8 mouse cellular contexts compared by ENCODE assay signal in genomic region chr4:116053399-116053961, GRCm38 (mm10). TPM values are rescaled to one million over a fixed set of nuclear protein-coding genes. Genes with fewer than 3 reads are reported as not detected.
A peak's percentile ranks its signal among the peaks of the same experiment; 100 is the strongest.
DNase-seq lines count a peak whose midpoint lies in the region; ATAC-seq lines count a peak whose summit lies in the region.

Gene Nsun4 (minus strand): TSS chr4:116053876.

- DNase-seq in T-cell, adult 2 months (ENCODE audit: low spot score), result peak; percentile 96
- peak; percentile 86 to 89 for DNase-seq in cerebellum, postnatal 36 days
- DNase-seq in frontal cortex, postnatal 36 days (ENCODE audit: low spot score in 2 of 2), result peak; percentile 91 to 93
- DNase-seq in left cerebral cortex, adult 11 months (ENCODE audit: low spot score), result peak; percentile 84
- peak; percentile 92 to 95 for DNase-seq in lung, postnatal 4 days
- peak; percentile 83 for DNase-seq in retina, postnatal 7 days (ENCODE audit: low read depth, low spot score)
- DNase-seq in urinary bladder, adult 2 months (ENCODE audit: low spot score), result peak; percentile 81

- WGBS in hindbrain, embryonic 15.5 days, result under 1% methylated on average over 35 of the region's 35 CpGs

- H3K27me3 ChIP-seq in hindbrain, embryonic 15.5 days, result no peaks in the 10 kb centered on the region

- peaks cover 16% of the 10 kb centered on the region for H3K4me1 ChIP-seq in hindbrain, embryonic 15.5 days (replicated peaks)

- no peaks in the 10 kb centered on the region for H3K36me3 ChIP-seq in hindbrain, embryonic 15.5 days

- no peaks in the 10 kb centered on the region for H3K9me3 ChIP-seq in hindbrain, embryonic 15.5 days

- peak within 1 kb of the TSS; percentile 48 for H3K9ac ChIP-seq in hindbrain, embryonic 15.5 days

- peak; percentile 94 for ATAC-seq in hindbrain, embryonic 15.5 days (ENCODE audit: low FRiP score, low read depth)

- H3K27ac ChIP-seq in hindbrain, embryonic 15.5 days (replicated peaks), result peak within 1 kb of the TSS; percentile 86

- peak within 1 kb of the TSS; percentile 50 for H3K4me3 ChIP-seq in hindbrain, embryonic 15.5 days

- H3K4me2 ChIP-seq in hindbrain, embryonic 15.5 days, result peak within 1 kb of the TSS; percentile 71

RNA-seq across cellular contexts. Expression of gene Nsun4, which starts in this region (rescaled TPM):
- polyA plus RNA-seq in hindbrain, embryonic 15.5 days (2015; fragmentation: Nextera tagmentation; extraction: Ambion mirVana), result 12.3 and 12.5 TPM in 2 replicates
- polyA plus RNA-seq in urinary bladder, adult 2 months (2012; rRNA removed), result 10.3 and 11.1 TPM in 2 replicates

Comparison
In these comparisons a context has a peak if more than half of its experiments do, and no peak if none do; other contexts are left out.
1. Peak in every context shown above with its lines: DNase-seq, ATAC-seq, H3K4me3 ChIP-seq and H3K27ac ChIP-seq.